Mouse (Mus musculus) cerebellum, postnatal 14 days (tissue): Measurements from ENCODE around the gene G6pc3.

Experiments
- DNase-seq, 2 experiments: peaks; one replicate each; pipeline ENCODE4 v3.0.0; 2021; ENCODE audit warnings: mixed read lengths in 2 of 2

G6pc3 gene

DNA sequence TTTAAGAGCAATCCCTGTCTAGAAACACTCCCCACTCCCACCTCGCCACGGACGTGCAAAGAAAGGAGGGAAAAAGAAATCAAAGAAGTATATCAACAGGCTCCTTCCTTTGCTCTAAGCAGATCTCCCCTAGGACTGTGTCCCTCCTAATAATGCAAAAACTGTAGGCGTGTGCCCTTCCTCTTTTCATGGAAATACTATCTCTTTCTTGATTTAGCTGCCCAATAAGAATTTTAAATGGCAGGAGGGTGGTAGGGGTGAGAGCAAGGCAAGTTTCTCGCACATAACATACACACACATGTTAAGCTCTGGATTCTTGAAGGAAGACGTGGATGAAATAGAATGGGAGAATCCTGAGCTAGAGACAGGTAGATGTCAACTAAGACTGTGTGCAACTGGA, 440 bp upstream of the G6pc3 start:
- no peak for DNase-seq

DNA sequence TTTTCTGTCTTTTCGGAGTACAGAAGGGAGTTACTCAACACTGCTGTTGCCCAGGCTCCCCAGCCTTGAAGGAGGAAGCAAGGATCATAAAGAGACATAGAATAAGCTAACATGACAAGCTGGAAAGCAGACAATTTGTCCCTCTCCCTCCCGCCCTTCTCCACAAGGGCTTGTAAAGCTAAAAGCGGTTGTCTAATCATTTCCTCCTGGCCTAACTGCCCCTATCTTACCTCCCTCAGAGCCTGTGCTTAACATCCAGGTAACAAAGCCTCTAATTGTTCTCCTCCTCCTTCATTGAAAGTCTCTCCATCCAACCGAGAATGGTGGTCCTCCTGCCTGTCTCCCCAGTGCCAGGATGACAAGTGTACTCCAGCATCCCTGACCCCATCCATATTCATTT, 1.4 kb downstream of the G6pc3 start:
- DNase-seq, result no peak

DNA sequence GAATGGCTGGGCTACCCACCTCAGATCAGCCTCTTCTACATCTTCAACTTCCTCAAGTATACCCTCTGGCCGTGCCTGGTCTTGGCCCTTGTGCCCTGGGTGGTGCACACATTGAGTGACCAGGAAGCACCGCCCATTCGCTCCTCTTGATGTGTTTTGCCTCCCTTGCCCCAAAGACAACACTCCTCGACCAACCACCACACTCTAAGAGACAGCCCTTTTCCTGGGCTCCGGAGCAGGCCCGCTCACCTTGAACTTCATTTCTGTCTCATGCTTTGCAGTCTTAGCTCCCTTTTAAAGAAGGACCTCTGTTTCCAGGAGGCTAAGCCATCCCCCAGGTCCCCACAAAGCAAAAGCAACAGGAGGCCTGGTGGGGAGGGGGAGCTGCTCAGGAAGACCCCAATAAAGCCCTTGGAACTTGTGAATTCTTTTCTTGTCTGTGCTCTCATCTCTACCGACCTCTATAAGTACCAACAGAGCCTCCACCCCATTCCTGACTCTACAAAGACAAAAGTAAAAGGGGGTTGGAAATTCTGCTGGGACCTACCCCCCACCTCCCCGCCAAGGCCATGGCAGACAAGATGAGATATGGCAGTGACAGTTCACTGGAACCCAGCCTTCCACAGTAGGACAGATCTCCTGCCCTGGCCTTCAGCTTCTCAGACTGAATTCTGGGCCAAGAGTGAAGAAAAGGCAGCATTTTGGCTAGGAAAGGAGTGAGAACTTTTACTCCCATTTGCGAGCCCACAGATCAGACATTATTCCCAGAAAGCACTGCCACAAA, 4.4 kb downstream of the G6pc3 start:
- no peak for DNase-seq

DNA sequence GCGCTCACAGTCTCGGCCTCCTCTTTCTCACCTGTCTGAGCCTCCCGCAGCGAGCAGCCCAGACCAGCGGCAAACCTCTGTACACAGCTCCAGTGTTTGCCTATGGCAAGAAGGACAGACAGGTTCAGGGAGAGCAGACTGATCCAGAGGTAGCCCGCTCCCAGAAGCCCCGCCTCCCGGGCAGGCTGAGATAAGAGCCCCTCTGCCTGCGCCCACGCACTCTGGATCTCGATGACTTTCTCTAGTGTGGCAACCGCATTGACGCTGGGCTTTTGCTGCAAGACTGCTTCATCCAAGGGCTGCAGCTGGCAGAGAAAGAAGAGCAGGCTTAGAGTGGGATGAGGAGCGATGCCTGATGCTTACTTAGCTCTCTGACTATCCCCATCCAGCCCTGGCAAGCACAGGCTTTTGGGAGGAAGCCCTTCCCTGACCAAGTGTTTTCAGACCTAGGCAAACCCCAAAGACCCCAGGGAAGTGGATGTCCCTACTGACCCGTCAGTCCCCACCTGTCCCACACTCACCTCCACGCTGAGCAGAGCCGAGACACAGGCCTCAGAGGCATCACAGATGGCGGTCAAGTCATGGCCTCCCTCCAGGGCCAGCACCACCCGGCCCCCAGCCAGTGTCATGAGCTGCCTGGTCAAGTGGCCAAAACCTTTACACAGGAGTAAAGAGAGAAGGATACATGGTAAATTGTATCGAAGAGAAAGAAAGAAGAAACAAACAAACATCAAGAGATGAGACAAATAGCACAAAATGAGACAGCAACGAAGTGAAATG, 6.8 kb downstream of the G6pc3 start:
- no peak for DNase-seq

DNA sequence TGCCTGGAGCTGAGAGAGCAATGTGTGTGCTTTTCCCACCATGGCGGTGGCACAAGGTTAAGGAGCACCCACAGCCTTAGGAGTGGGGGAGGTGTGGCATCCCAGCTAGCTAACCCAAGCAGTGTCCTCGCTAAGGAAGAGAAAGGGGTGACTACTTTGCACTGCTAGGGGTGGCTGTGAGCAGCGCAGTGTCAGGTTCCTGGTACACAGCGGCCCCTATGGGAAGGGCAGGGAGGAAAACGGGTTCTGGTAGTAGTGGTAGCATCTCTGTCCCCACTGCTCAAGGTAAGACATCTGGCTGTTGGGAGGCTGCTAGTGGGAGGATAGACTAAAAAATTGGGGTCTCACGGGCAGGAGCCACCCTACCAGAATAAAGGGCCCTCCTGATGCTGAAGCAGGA, 8.8 kb downstream of the G6pc3 start:
- no peak for DNase-seq

DNA sequence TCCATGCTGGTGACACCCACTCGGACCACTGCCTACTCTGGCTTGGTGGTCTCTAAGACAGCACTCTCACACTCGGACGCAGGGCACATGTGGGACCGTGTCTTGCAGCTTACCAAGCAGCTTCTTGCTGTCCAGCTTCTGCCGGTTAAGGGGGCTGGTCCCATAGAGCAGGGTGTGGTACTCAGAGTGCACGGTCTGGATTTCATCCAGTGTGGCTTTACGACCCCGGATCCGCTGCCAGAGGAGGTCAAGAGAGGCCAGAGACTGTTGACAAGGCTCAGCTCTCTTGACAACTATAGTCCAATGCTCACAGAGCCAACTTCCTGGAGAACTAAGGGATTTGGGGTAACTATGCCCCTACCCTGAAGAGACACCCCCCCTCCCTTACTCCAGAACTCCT, 10.4 kb downstream of the G6pc3 start:
- no peak for DNase-seq

DNA sequence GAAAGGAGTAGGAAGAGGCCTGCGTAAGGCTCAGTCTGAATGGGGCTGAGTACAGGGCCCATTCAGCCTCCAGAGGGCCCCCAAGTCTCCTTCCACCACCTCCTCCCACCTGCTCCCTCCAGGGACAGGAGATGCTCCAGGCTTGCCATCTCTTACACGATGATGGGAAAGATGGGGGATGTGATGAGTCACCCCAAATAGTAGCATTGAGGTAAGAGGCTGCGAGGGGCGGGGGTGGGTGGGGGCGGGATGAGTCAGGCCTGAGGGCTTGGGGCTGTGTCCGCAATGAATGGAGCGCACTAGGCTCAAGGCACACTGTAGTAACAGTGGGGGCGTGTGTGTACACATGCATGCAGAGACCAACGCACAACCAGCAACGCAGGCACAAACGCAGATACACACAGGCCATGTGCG, 12.0 kb downstream of the G6pc3 start:
- DNase-seq, result peak in 1 of 2 experiments; percentile 26

DNA sequence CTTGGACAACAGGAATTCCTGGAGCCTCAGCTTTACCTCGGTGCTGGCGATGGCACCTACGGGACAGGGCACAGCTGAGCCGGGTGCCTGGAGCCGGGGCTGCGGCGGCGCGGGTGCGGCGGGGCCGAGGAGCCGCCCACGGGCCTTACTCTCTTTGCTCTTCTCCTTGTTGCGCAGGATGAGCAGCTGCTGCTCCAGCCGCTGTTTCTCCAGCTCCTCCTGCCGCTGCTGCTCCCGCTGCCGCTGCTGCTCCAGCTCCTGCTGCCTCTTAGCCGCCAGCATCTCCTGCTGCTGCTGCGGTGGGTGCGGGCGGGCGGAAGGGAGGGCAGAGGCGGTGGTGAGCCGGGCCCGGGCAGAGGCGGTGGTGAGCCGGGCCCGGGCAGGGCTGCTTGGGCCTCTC, 17.1 kb downstream of the G6pc3 start:
- no peak for DNase-seq

DNA sequence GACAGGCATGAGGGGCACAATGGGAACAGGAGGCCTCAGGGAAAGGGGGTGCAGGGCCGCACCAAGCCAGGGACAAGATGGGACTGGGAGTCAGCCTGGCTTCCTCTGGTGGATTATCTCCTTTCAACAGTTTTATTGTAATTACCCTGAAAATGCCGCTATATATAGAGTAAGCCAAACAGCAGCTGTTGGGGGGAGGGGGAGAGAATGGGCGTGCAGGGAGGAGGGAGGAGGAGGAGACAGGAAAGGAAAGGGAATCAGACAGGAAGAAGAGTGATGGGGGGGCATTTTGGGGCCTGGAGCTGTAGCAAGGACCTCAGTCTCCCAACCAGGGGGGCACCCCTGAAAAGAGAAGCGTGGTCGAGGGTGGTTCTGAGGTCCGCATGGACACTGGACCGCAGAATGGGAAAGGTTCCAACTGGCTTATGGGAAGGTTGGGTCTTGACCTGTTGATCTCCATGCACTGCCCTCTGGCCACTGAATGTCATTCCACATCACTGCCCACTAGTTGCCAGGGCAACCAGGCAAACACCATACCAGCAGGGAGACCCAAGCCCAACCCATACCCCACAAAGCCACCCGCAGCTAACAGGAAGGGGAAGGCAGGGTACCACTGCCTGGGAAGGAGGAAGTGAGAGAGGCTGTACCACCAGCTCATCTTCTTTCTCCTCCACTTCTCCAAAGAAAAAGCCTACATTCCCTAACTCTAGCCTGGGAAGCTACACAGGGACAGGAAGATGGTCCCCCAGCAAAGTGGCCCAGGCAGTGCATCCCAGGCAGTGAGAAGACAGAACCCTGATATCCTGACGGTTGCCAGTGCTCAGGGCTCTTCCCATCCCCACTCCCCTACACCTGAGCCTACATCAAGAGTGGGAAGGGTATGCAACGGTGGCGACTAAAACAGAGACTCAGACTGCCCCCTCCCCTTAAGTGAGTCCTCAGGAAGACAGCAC, 18.7 kb downstream of the G6pc3 start:
- no peak for DNase-seq

DNA sequence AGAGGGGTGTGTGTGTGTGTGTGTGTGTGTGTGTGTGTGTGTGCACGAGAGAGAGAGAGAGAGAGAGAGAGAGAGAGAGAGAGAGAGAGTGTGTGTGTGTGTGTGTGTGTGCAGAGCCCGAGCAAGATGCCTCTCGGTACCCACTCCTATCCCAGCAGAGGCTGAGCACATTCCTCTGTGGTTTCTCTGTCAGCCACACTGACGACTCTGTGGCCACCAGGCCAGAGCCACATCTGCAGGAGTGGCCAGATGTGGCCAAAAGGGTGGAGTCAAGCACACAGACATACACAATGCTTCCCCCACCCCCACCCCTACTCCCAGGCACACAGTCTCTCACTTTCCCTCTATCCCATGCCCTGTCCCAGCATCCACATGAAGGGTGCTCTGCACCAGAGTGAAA, 19.4 kb downstream of the G6pc3 start:
- no peak for DNase-seq

DNA sequence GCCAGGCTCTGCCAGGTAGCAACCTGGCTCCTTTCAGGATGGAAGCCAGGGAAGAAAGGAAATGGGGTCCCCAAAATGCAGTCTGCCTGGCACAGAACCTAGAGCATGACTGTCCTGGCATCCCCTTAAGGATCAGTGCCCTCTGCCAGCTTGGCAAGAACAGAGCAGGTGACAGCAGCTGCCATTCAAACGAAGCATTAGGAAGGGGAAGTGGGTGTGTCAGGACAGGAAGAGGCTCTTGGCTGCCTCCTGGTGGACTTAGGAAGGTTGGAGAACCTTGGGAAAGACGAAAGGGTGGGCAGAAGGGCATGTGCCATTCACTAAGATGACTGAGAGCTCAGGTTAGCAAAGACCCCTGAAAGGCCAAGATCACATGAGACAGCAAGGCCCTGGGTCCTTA, 20.3 kb downstream of the G6pc3 start:
- DNase-seq, result peak; percentile 86 to 87

DNA sequence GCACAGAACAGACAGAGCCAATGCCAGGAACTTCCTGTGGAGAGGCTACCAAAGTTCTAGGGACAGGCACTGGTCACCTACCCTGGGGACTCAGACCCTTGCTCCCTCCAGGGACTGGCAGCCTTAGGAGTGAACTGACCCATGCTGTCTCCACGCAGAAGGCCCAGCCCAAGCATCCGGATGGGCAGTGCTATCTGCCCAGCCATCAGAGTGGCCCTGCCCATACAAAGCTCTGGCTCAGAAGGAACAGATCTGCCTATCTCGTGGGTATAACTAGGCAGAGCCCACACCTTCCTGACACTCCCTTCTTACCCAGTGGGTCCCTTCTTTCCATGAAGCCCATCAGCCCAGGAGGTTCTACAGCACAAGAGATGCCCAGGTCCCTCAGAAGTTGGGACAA, 20.8 kb downstream of the G6pc3 start:
- no peak for DNase-seq

DNA sequence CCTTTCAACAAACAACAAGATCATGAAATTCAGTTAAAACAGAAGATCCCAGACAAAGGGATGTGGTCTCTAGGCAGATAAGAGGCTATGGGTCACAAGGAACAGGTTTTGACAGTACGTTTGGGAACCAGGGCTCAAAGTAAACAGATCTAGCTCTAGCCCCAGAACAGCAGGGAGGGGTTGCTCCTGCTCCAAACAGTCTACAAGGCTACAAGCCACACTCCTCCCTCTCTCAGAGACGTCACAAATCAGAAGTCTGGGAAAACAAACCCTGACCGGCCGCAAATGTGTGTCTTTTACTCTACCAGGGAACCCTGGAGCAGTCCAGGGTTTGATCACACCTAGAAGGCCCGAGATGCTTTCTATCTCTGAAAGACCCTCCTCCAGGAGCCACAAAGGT, 21.6 kb downstream of the G6pc3 start:
- DNase-seq, result no peak

DNA sequence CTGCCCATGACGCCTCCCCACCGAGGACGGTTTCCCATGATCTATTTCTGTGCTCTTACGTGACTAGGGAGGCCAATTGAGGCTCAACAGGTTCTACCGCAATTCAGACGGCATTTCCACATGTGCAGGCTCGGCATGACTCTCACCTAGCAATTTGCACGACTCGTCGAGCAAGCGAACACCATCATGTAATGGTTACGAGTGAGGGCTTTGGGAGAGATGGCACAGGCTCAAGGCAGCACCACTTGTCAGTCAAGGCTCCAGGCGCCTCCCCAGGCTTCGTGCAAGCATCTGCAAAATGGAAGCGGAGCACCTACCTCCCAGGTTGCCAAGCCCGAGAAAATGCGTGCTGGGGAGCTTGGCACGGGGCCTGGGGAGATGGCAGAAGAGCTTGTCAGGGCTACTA, 22.5 kb downstream of the G6pc3 start:
- no peak for DNase-seq

DNA sequence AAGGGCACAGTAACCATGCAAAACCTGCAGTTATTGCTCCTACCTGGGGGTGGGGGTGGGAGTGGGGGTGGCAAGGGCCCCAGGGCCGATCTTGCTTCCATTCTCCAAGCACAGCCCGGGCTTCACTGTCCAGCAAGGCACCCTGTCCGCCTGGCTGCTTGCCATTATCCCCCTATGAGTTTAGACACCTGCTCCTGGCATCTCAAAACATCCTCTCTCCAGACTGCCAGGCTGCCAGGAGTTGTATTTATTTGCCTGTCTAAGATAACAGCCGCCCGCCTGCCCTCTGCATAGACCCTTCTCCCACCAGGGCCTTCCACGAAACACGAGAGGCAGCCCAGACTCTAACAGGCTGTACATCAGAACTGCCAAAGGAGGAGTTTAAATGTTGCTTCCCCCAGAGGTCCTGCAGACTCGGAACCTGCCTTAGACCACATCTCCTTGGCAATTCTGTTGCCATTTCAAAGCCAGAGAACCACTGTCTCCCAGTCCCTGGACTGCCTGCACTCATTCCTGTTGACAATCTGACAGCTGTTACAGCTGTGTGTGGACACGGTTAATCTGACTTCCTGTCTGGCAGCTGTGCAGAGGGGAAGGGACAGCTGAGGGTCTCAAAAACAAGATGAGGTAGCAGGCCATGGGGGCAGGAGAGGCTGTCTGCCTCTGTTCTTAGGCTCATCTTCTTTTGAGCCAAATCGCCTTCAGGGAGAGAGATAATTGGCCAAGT, 25.2 kb downstream of the G6pc3 start:
- DNase-seq, result peak; percentile 66

DNA sequence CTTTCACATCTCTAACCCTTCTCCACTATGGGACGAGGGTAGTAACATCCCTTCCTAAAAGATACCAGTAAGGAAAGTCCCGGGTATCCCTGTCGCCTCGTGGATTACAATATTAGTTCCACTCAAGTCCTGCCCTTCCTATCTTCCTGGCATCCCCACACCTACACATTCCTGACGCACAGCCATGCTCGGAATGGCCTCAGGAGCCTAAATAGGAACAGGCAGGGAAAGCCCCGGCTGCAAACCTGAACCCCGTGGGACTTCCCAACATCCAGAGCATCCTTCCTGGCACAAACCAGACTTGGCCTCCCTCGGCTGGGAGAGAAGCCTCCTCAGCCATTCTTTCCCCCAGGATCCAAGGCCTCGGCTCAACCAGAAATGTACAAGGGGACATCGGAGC, 26.1 kb downstream of the G6pc3 start:
- peak in 1 of 2 experiments; percentile 8 for DNase-seq

DNA sequence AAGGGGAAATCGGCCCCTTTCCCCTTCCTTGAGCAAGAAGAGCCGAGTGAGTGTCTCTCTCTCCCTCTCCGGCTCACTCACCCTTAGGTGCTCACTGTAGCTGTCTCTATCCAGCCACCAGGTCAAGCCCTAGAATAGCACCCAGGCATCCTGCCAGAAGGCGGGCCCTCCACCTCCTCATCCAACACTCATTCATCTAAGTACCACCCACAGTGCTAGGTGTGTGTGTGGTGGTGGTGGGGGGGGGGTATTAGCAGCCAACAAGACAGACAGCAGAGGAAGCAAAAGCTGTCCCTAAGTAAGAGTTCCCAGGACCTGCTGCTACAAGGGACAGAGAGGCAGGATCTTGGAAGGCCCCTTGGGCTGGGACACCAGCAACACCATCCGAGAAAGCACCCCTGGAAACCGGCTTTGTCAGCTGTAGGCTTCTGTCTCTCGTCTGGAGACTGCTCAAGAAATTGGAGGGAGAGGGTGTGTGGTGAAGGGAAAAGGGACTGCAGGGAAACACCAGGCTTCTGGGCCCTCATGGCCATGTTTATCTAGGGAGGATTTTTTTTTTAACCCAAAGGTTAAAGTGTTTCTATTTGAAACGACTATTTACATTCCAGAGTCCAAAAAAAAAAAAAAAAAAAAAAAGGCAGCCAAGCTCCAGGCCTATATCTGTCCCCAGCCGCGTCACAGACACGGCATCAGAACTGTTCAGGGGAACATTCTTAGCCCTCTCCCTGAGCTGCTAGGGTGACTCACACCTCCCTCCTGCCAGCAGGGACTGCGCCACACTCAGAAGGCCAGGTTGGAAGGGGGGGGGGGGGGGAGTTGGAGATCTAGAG, 26.9 kb downstream of the G6pc3 start:
- peak; percentile 33 to 55 for DNase-seq

DNA sequence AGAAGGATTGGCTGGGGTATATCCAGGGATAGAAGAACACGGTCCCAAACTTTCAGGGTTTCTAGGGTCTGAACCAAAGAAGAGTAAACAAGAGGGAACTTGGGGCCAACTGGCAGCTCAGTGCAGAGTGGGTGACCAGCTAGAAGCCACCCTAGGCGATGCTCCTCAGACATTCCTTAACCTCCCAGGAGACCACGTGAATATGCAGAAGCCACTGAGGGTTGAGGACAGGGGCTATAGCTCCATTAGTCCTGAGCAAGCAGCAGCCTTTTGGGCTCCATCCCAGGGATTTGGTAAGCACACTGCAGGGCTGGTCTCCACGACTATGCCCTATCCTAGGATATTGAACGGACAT, 27.4 kb downstream of the G6pc3 start:
- DNase-seq, result peak; percentile 9 to 27

DNA sequence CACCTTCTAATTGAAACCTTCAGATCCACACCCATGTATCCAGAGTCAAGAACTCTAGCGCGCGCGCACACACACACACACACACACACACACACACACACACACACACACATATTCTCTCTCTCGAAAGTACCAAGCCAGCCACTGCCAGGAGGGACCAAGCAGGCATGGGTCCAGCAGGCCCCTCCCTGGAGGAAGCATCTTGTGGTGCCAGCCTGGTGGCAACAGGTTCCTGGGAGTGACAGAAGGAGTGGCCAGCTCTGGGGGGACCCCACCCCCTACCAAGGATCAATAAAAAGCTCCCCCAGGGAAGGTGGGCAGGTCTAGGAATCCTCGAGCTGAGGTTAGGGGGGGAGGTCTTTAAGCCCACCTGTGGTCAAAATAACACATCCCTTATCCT, 28.0 kb downstream of the G6pc3 start:
- peak; percentile 41 to 57 for DNase-seq

DNA sequence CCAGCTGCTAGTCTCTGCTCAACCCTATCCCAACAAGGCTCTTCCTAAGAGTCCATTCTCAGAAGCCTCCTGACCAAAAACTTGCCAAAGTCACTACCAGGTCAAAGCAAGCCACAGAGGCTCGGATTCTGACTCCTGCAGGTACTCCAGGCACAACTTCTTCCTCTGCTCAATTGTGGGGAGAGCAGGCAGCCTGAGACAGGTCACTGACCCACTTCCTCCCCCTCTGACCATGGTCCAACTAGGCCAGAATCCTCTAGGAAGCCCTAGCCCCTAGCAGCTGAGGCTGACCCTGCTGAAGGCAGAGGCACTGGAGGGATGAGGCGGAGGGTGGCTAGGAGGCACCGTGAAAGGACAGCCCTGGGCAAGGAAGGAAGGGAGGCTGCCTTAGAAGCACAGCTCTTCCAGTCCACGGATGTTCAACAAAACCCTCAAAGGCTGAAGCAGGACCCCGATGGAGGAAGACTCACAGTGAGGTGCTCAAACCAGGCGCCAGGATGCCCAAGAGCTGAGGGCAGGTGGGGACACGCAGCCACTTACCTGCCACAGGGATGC, 28.5 kb downstream of the G6pc3 start:
- DNase-seq, result no peak

DNA sequence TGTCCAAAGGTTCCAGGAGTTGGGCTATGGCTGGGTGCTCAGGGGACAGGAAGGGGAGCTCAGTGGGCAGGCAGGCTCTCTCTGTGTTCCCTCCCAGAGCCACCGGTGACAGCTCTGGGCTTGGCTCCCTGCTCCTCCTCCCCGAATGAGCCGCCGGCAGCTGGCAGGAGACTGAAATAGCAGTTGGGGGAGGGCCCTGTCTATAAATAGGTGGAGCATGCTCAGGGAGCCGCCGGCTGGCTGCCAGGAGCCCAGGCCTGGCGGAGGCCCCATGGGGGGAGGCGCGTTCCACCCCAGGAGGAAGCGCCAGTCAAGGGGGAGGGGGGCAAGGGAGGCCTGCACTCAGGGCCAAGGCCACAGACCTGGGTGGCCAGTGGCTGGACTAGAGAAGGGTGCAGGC, 29.4 kb downstream of the G6pc3 start:
- DNase-seq, result peak; percentile 90 to 93
